Mouse (Mus musculus): Measurements from ENCODE around the gene Atp6v0a4.
A peak's percentile ranks its signal among the peaks of the same experiment; 100 is the strongest.

Gene Atp6v0a4

DNA sequence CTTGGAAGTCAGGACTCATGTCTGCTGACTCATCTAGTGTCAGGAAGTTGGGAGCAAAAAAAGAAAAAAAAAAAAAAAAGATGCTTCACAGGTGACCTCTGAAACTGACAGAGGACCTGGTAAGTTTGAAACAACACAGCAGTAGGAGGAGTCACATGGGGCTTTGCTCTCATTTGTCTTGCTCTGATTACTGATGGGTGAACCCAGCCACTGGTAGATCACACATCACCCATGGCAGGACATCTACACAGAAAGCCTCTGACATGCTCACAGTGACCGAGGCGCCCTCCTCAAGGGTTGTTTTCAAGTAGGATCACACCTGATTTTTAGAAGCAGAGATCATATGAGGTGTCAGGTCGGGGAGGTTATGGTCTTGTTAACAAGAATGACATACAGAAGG is 1.1 kb upstream of the Atp6v0a4 start:
- DNase-seq (ENCODE audit: extremely low read depth, insufficient read length, low spot score) = no peak

DNA sequence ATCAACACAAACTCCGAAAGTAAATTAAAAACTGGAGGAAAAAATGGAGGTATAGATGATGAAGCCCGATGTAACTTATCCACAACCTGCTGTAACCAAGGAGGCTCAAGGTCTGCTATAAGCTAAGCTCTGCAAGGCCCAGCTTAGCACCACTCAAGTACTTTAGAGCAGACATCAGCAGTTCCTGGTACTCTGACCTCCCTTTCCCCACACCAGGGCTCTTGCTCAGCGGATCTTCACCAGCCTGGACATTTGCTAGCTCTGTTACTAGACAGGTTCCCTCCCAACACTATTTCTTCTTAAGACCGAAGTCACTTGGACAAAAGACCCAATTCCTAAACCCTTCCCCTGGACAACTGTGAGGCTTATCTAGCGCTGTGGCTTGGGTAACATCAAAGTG is 496 bp upstream of the Atp6v0a4 start:
- no peak for DNase-seq (ENCODE audit: extremely low read depth, insufficient read length, low spot score)

- no peak for DNase-seq (ENCODE audit: extremely low read depth, insufficient read length, low spot score)
These were observed 747 bp downstream of the Atp6v0a4 start for GRCm38 (mm10) chr6:38123471-38124206.

- no peak for DNase-seq (ENCODE audit: extremely low read depth, insufficient read length, low spot score)
These were observed 1.6 kb downstream of the Atp6v0a4 start for GRCm38 (mm10) chr6:38122791-38123190.

GRCm38 (mm10) chr6:38121843-38122242 is 2.5 kb downstream of the Atp6v0a4 start:
- no peak for DNase-seq (ENCODE audit: extremely low read depth, insufficient read length, low spot score)

DNA sequence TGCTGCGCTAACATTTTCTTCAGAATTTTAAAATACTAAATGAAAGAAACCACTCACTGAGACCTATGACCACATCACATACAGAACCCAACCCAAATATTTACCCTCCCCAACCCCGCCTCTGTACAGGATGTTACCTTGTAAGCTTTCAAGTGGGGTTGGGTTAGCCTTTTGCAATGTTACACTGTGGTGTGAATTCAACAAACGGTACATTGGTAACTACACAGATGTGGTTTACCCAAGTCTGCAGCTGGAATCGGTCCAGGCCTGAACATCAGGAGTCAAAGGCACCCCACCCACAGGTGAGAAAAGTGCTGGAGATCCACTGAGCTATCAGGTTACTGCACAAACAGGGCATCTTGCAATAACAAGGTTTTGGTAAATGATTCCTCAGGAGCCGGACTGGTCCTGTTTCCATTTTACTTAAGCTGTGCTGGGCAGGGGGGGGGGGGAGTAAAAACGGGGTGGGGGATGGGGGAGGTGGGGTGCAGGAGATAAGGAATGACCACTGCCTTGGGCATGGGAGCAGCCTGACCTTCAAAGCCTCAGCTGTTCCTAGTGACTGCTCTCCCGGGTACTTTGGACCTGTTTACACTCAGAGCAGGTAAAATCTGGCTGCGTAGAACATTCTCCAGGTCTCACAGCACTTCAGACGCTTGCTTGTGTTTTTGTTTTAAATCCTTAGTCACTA is 3.6 kb downstream of the Atp6v0a4 start:
- no peak for DNase-seq (ENCODE audit: extremely low read depth, insufficient read length, low spot score)

DNA sequence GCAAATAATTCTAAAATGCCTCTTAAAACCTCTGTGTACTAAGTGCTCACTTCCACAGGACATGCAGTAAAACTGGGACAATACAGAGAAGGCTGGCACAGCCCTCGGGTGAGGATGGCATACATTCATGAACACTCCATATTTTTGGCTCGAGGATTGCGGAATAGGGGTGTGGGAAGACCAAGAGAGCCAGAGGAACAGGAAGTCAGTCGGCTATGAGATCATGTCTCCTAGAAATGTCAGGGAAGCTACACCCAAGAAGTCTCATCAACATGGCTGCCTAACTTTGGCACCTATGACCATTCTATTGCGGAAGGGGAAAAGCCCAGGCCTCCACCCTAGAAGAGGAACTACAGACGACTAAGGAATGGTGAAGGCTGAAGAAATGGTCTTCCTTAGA is 6.0 kb downstream of the Atp6v0a4 start:
- DNase-seq (ENCODE audit: extremely low read depth, insufficient read length, low spot score) = no peak

DNA sequence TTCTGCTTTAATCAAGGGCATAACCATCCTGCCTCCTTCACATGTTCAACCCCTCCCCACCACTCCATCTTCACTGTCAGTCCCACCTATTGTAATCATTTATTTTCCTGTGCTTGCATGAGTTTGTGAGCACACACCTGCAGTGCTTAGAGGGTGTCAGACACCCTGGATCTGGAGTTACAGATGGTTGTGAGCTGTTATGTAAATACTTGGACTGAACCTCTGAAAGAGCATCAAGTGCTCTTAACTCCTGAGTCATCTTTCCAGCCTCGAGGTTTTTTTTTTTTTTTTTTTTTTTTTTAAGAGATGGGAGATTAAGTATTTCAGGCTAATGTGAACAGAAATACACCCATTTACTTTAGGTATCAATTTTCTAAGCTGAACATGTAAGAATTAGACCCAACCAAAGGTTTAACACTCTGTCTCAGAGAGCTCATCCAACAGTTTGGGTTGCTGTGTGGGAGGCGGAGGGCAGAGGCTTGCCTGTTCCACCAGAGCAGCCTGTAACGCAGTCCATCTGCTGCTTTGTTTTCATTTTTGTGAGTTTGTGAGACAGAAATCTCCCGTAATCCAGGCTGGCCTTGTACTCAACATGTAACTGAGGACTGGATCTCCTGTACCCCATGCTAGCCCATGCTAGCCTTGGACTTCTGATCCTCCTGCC is 8.1 kb downstream of the Atp6v0a4 start:
- peak; percentile 27 for DNase-seq (ENCODE audit: extremely low read depth, insufficient read length, low spot score)

GRCm38 (mm10) chr6:38110859-38111258 is 13.5 kb downstream of the Atp6v0a4 start:
- no peak for DNase-seq (ENCODE audit: extremely low read depth, insufficient read length, low spot score)

- DNase-seq (ENCODE audit: extremely low read depth, insufficient read length, low spot score) = no peak
These were observed 14.5 kb downstream of the Atp6v0a4 start for GRCm38 (mm10) chr6:38109871-38110270.

- DNase-seq (ENCODE audit: extremely low read depth, insufficient read length, low spot score) = no peak
These were observed 15.1 kb downstream of the Atp6v0a4 start, which contains the start of gene Tmem213 for GRCm38 (mm10) chr6:38109160-38109795. Gene Tmem213, plus strand, starts transcription at chr6:38109255.

GRCm38 (mm10) chr6:38108449-38108848 is 15.9 kb downstream of the Atp6v0a4 start:
- no peak for DNase-seq (ENCODE audit: extremely low read depth, insufficient read length, low spot score)

- no peak for DNase-seq (ENCODE audit: extremely low read depth, insufficient read length, low spot score)
These were observed 18.5 kb downstream of the Atp6v0a4 start for GRCm38 (mm10) chr6:38105924-38106323.

GRCm38 (mm10) chr6:38103775-38104174 is 20.6 kb downstream of the Atp6v0a4 start:
- no peak for DNase-seq (ENCODE audit: extremely low read depth, insufficient read length, low spot score)

GRCm38 (mm10) chr6:38102216-38102795 is 22.1 kb downstream of the Atp6v0a4 start:
- DNase-seq (ENCODE audit: extremely low read depth, insufficient read length, low spot score) = no peak

- DNase-seq (ENCODE audit: extremely low read depth, insufficient read length, low spot score) = peak; percentile 16
These were observed 27.4 kb downstream of the Atp6v0a4 start for GRCm38 (mm10) chr6:38096961-38097370.

DNA sequence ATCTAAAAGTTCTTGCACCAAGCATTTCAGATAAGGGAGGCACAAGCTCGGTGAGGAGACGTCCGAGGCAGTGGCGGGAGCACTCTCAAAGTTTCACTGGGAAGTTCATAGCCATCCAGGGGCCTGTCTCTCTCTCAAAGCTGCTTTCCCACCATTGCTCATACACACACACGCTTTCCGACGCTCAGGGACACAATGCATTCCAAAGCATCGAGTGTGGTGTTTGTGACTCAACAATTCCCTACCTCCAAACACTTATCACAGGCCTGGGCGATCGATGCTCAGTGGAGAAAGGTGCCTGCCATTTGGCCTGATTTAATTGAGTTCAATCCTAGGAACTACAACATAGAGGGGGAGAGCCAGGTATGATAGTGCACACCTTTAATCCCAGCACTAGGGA is 29.7 kb downstream of the Atp6v0a4 start:
- no peak for DNase-seq (ENCODE audit: extremely low read depth, insufficient read length, low spot score)

- peak; percentile 38 for DNase-seq (ENCODE audit: extremely low read depth, insufficient read length, low spot score)
These were observed 31.8 kb downstream of the Atp6v0a4 start for GRCm38 (mm10) chr6:38092539-38092938.

- DNase-seq (ENCODE audit: extremely low read depth, insufficient read length, low spot score) = no peak
These were observed 37.0 kb downstream of the Atp6v0a4 start for GRCm38 (mm10) chr6:38087242-38088026.

- DNase-seq (ENCODE audit: extremely low read depth, insufficient read length, low spot score) = no peak
These were observed 41.2 kb downstream of the Atp6v0a4 start for GRCm38 (mm10) chr6:38083204-38083603.
